Mouse (Mus musculus) hindbrain, postnatal 0 days (tissue): ENCODE measurements around the gene Jchain. TPM values are rescaled to one million over a fixed set of nuclear protein-coding genes. Genes with fewer than 3 reads are reported as not detected.
"Not testable (repeated sequence)": the region's sequence is repeated elsewhere in the genome, so short reads cannot be mapped to it uniquely, and the experiment has no call there.

Experiments
- ATAC-seq: fragments of 200-750 bp; cut with Nextera tagmentation; 2 replicates; pipeline ENCODE4 v1.8.0; 2017; ENCODE audit warnings: mild to moderate bottlenecking, moderate TSS enrichment, moderate library complexity
- DNase-seq: peaks from one replicate; pipeline ENCODE4 v3.0.0-alpha.2; 2015; ENCODE audit warnings: low spot score
- H3K27ac ChIP-seq: fragments of 300-500 bp; sonication (generic); 2 replicates; pipeline ENCODE4 v1.5.1; 2014; ENCODE audit warnings: mild to moderate bottlenecking
- H3K27me3 ChIP-seq: fragments of 300-500 bp; sonication (generic); 2 replicates; pipeline ENCODE4 v1.6.1; 2014; ENCODE audit warnings: low read length, mixed read lengths; ENCODE audit not compliant: insufficient read depth
- H3K36me3 ChIP-seq: fragments of 300-500 bp; sonication (generic); 2 replicates; pipeline ENCODE4 v1.6.1; 2014; ENCODE audit warnings: low read length, mixed read lengths; ENCODE audit not compliant: insufficient read depth
- H3K4me1 ChIP-seq: fragments of 300-500 bp; sonication (generic); 2 replicates; pipeline ENCODE4 v1.6.1; 2014; ENCODE audit warnings: antibody characterized with exemption, low read length, mixed read lengths; ENCODE audit not compliant: insufficient read depth
- H3K4me2 ChIP-seq: fragments of 300-500 bp; sonication (generic); 2 replicates; pipeline ENCODE4 v1.6.1; 2014; ENCODE audit warnings: low read depth, mild to moderate bottlenecking, low read length, moderate library complexity, mixed read lengths
- H3K4me3 ChIP-seq: fragments of 300-500 bp; sonication (generic); 2 replicates; pipeline ENCODE4 v1.5.1; 2014; ENCODE audit warnings: low read length
- H3K9ac ChIP-seq: fragments of 300-500 bp; sonication (generic); replicated peaks from 2 replicates; pipeline ENCODE4 v1.6.1; 2014; ENCODE audit warnings: mild to moderate bottlenecking, low read length, moderate library complexity, mixed read lengths
- H3K9me3 ChIP-seq: fragments of 300-500 bp; sonication (generic); 2 replicates; pipeline ENCODE4 v1.6.1; 2016; ENCODE audit warnings: low read length, mixed read lengths
- CTCF ChIP-seq: IDR thresholded peaks from 2 replicates; pipeline ENCODE4 v1.5.1; 2016; ENCODE audit warnings: antibody characterized with exemption, control low read depth, low read depth
- WGBS: fragments of 180-500 bp; shearing (Covaris S2); extraction: QIAGEN DNeasy Blood & Tissue Kit; methylation state at CpG from one replicate; pipeline ENCODE4 v1.1.7; 2014; 5-methylcytosine and 5-hydroxymethylcytosine counted together
- polyA plus RNA-seq: library from polyadenylated mRNA; unstranded; fragments of >200 nt; fragmentation: Nextera tagmentation; extraction: Ambion mirVana; gene quantifications from 2 replicates; pipeline ENCODE4 v1.2.1, GENCODE M21; 2015
- total RNA-seq: library from RNA; depleted of rRNA; stranded (reverse); fragments of >200 nt; gene quantifications from 2 replicates; pipeline ENCODE4 v1.2.3, GENCODE M21; 2014

The Jchain gene
- total and polyA plus RNA-seq, 2 experiments from 2014 or later, result 0.29 to 0.99 TPM

GRCm38 (mm10) chr5:88553271-88554085, 25.8 kb upstream of the Jchain start:
- Histone ChIP-seq H3K36me3 (no peaks in the 10 kb centered on the region), H3K27ac (peak overlapping the region; percentile 85), H3K4me3 (peak overlapping the region; percentile 87), H3K4me2 (peak overlapping the region; percentile 74), H3K27me3 (no peaks in the 10 kb centered on the region), H3K4me1 (peaks cover 14% of the 10 kb centered on the region), H3K9ac (peak overlapping the region; percentile 66), H3K9me3 (no peaks in the 10 kb centered on the region)
- ATAC-seq (peak; percentile 75; the same call in 1 of the 2 replicates), DNase-seq (no peak)
- 7% methylated on average over 29 of the region's 29 CpGs for WGBS
- no peak for TF ChIP-seq CTCF

GRCm38 (mm10) chr5:88545536-88545935, 17.8 kb upstream of the Jchain start:
- no peaks in the 10 kb centered on the region for H3K4me1 ChIP-seq
- DNase-seq (no peak), ATAC-seq (no peak)
- no peaks in the 10 kb centered on the region for H3K27me3 ChIP-seq
- WGBS, result 87% methylated on average over 7 of the region's 7 CpGs
- H3K36me3 ChIP-seq, result no peaks in the 10 kb centered on the region
- H3K4me3 ChIP-seq, result no peak overlapping the region
- no peak overlapping the region for H3K4me2 ChIP-seq
- H3K27ac ChIP-seq, result no peak overlapping the region
- H3K9ac ChIP-seq, result no peak overlapping the region
- TF ChIP-seq CTCF, result no peak
- H3K9me3 ChIP-seq, result no peaks in the 10 kb centered on the region

GRCm38 (mm10) chr5:88544411-88544810, 16.7 kb upstream of the Jchain start:
- H3K4me3 ChIP-seq, DNase-seq, H3K9me3 ChIP-seq, H3K4me2 ChIP-seq, H3K36me3 ChIP-seq, H3K27me3 ChIP-seq, H3K4me1 ChIP-seq, H3K9ac ChIP-seq, ATAC-seq, H3K27ac ChIP-seq: not testable (repeated sequence)
- WGBS, result 97% methylated on average over 1 of the region's 1 CpGs

GRCm38 (mm10) chr5:88542651-88543282, 15.1 kb upstream of the Jchain start:
- no peaks in the 10 kb centered on the region for H3K36me3 ChIP-seq
- 57% methylated on average over 5 of the region's 5 CpGs for WGBS
- no peaks in the 10 kb centered on the region for H3K9me3 ChIP-seq
- no peak overlapping the region for H3K27ac ChIP-seq
- DNase-seq (peak; percentile 65), ATAC-seq (peak; percentile 75; the same call in 1 of the 2 replicates)
- H3K27me3 ChIP-seq, result no peaks in the 10 kb centered on the region
- peak; percentile 72 for TF ChIP-seq CTCF
- no peak overlapping the region for H3K9ac ChIP-seq
- no peaks in the 10 kb centered on the region for H3K4me1 ChIP-seq
- no peak overlapping the region for H3K4me3 ChIP-seq
- H3K4me2 ChIP-seq, result no peak overlapping the region

- ATAC-seq (no peak), DNase-seq (no peak)
- Histone ChIP-seq H3K36me3 (no peaks in the 10 kb centered on the region), H3K9ac (no peak overlapping the region), H3K4me1 (no peaks in the 10 kb centered on the region), H3K9me3 (no peaks in the 10 kb centered on the region), H3K4me2 (no peak overlapping the region), H3K27ac (no peak overlapping the region), H3K27me3 (no peaks in the 10 kb centered on the region), H3K4me3 (no peak overlapping the region)
- no peak for TF ChIP-seq CTCF
Measured at GRCm38 (mm10) chr5:88540845-88541244, 13.2 kb upstream of the Jchain start.

GRCm38 (mm10) chr5:88534697-88535096, 7.0 kb upstream of the Jchain start:
- WGBS, result 56% methylated on average over 3 of the region's 3 CpGs
- H3K4me3 ChIP-seq, result no peak overlapping the region
- H3K36me3 ChIP-seq, result no peaks in the 10 kb centered on the region
- H3K27ac ChIP-seq, result no peak overlapping the region
- no peaks in the 10 kb centered on the region for H3K27me3 ChIP-seq
- no peaks in the 10 kb centered on the region for H3K9me3 ChIP-seq
- H3K4me2 ChIP-seq, result no peak overlapping the region
- TF ChIP-seq CTCF, result no peak
- no peaks in the 10 kb centered on the region for H3K4me1 ChIP-seq
- ATAC-seq, result no peak
- H3K9ac ChIP-seq, result no peak overlapping the region
- DNase-seq, result no peak

- no peak for TF ChIP-seq CTCF
- Histone ChIP-seq H3K9ac (no peak overlapping the region), H3K36me3 (no peaks in the 10 kb centered on the region), H3K4me3 (no peak overlapping the region), H3K4me2 (no peak overlapping the region), H3K27me3 (no peaks in the 10 kb centered on the region), H3K27ac (no peak overlapping the region), H3K9me3 (no peaks in the 10 kb centered on the region), H3K4me1 (no peaks in the 10 kb centered on the region)
- DNase-seq (peak; percentile 7), ATAC-seq (peak; percentile 27; the same call in 1 of the 2 replicates)
- 41% methylated on average over 1 of the region's 1 CpGs for WGBS
Measured at GRCm38 (mm10) chr5:88530908-88531307, 3.2 kb upstream of the Jchain start.
